Mouse (Mus musculus) liver, embryonic 13.5 days (tissue): ENCODE results near the gene Meox2. TPM values are rescaled to one million over a fixed set of nuclear protein-coding genes. Genes with fewer than 3 reads are reported as not detected.
"Not testable (repeated sequence)": the region's sequence is repeated elsewhere in the genome, so short reads cannot be mapped to it uniquely, and the experiment has no call there.

Experiments
- ATAC-seq: fragments of 200-750 bp; cut with Nextera tagmentation; 2 replicates; pipeline ENCODE4 v1.8.0; 2017; ENCODE audit warnings: low read depth, mild to moderate bottlenecking, moderate number of reproducible peaks, moderate library complexity
- DNase-seq: peaks from one replicate; pipeline ENCODE4 v3.0.0; 2022
- H3K27ac ChIP-seq: fragments of 300-500 bp; sonication (generic); 2 replicates; pipeline ENCODE4 v1.5.1; 2015; ENCODE audit warnings: moderate library complexity, mild to moderate bottlenecking, inconsistent platforms
- H3K27me3 ChIP-seq: fragments of 300-500 bp; sonication (generic); 2 replicates; pipeline ENCODE4 v1.6.1; 2015; ENCODE audit warnings: mild to moderate bottlenecking, inconsistent platforms
- H3K36me3 ChIP-seq: fragments of 300-500 bp; sonication (generic); 2 replicates; pipeline ENCODE4 v1.6.1; 2015; ENCODE audit warnings: mild to moderate bottlenecking, inconsistent platforms
- H3K4me1 ChIP-seq: fragments of 300-500 bp; sonication (generic); replicated peaks from 2 replicates; pipeline ENCODE4 v1.6.1; 2015; ENCODE audit warnings: inconsistent platforms
- H3K4me2 ChIP-seq: fragments of 300-500 bp; sonication (generic); 2 replicates; pipeline ENCODE4 v1.6.1; 2015; ENCODE audit warnings: inconsistent platforms, mild to moderate bottlenecking, moderate library complexity
- H3K4me3 ChIP-seq: fragments of 300-500 bp; sonication (generic); replicated peaks from 2 replicates; pipeline ENCODE4 v1.5.1; 2015; ENCODE audit warnings: mild to moderate bottlenecking, inconsistent platforms
- H3K9ac ChIP-seq: fragments of 300-500 bp; sonication (generic); 2 replicates; pipeline ENCODE4 v1.6.1; 2015; ENCODE audit warnings: mild to moderate bottlenecking, inconsistent platforms
- H3K9me3 ChIP-seq: fragments of 300-500 bp; sonication (generic); replicated peaks from 2 replicates; pipeline ENCODE4 v1.6.1; 2016; ENCODE audit warnings: inconsistent platforms
- WGBS: fragments of 180-500 bp; shearing (Covaris S2); methylation state at CpG from one replicate; pipeline ENCODE4 v1.1.7; 2015; ENCODE audit not compliant: insufficient replicate concordance; 5-methylcytosine and 5-hydroxymethylcytosine counted together
- polyA plus RNA-seq: library from polyadenylated mRNA; unstranded; fragments of >200 nt; fragmentation: Nextera tagmentation; extraction: Ambion mirVana; gene quantifications from 2 replicates; pipeline ENCODE4 v1.2.1, GENCODE M21; 2015

Meox2 gene
- 0.41 and 0.48 TPM in 2 replicates for polyA plus RNA-seq

DNA sequence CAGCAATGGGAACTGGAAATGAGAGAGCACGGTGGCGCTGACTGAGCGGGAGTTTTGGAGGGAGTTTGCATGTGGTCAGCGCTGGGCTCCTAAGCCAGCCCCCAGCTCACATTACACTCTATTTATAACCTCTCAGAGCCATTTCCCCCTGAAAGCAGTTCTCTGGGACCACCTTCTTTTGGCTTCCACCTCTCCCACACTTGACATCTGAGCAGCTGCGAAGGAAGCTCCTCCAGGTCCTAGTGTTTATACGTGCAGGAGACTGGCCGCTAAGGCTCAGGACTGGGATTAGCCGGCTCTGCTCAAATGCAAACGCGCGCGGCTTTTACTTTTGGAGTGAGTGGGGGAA lies at the start of gene Meox2:
TSS of gene Meox2 (plus strand) at position 151 of the 349 bp plus-strand sequence.
- no peak within 1 kb of the TSS for H3K9ac ChIP-seq
- no peak within 1 kb of the TSS for H3K27ac ChIP-seq
- peak within 1 kb of the TSS; percentile 55 for H3K4me2 ChIP-seq

GRCm38 (mm10) chr12:37072636-37073035 lies 35.7 kb upstream of the Meox2 start:
- ATAC-seq (no peak), DNase-seq (no peak)
- no peaks in the 10 kb centered on the region for H3K27me3 ChIP-seq
- no peak overlapping the region for H3K27ac ChIP-seq
- no peaks in the 10 kb centered on the region for H3K9me3 ChIP-seq
- no peak overlapping the region for H3K9ac ChIP-seq
- no peak overlapping the region for H3K4me3 ChIP-seq
- no peak overlapping the region for H3K4me2 ChIP-seq
- no peaks in the 10 kb centered on the region for H3K36me3 ChIP-seq
- WGBS, result 57% methylated on average over 3 of the region's 3 CpGs
- H3K4me1 ChIP-seq, result no peaks in the 10 kb centered on the region

More for the DNA sequence above, at the start of gene Meox2:
- ATAC-seq, result no peak
- Histone ChIP-seq H3K9me3 (no peaks in the 10 kb centered on the region), H3K4me3 (peak within 1 kb of the TSS; percentile 47), H3K27me3 (peaks cover 39% of the 10 kb centered on the region), H3K36me3 (no peaks in the 10 kb centered on the region), H3K4me1 (no peaks in the 10 kb centered on the region)
- no peak for DNase-seq
- WGBS, result under 1% methylated on average over 12 of the region's 12 CpGs

DNA sequence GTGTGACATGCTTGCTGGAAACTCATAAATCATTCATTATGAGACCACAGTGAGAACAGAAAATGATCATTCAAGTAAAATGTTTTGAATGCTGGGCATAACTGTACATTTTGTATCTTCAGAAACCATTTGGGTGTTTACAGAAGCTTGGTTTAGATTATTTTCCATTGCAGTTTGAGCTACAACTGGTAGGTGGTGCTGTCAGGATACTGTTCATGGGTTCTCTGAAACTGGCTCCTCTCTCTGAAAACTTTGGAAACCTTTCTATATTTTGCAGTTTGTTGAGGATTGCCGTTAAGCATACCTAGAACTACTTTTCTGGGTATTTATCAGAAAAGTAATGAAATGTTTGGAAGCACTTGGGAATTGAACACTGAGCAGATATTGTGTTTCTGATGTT lies 31.0 kb upstream of the Meox2 start:
- Histone ChIP-seq H3K36me3 (no peaks in the 10 kb centered on the region), H3K4me3 (no peak overlapping the region), H3K9me3 (no peaks in the 10 kb centered on the region), H3K27me3 (no peaks in the 10 kb centered on the region), H3K4me2 (no peak overlapping the region), H3K27ac (no peak overlapping the region), H3K4me1 (no peaks in the 10 kb centered on the region), H3K9ac (no peak overlapping the region)
- DNase-seq, result no peak
- no peak for ATAC-seq
- 42% methylated on average over 1 of the region's 1 CpGs for WGBS

DNA sequence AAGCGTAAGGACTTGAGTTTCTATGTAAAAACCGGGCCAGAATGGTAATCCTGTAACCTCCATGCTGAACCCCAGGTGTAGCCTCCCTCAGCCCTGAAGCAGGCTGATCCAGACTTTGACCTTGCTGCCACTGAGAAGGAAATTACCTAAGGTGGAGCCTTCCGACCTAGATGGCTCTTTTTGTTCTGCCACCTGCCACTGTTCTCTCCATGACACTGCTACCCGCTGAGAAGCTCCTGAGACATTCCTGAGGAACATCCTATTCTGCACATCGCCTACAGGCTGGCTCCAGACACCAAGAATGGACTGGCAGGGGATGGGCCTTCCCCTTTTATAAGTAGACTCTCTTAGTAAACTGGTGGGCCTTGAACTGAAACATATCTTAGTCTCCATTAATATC lies 28.3 kb upstream of the Meox2 start:
- not testable (repeated sequence) for H3K4me3 ChIP-seq, H3K9me3 ChIP-seq, H3K4me1 ChIP-seq, H3K9ac ChIP-seq, DNase-seq, H3K27me3 ChIP-seq, ATAC-seq, H3K27ac ChIP-seq, H3K36me3 ChIP-seq, H3K4me2 ChIP-seq
- WGBS, result 47% methylated on average over 5 of the region's 5 CpGs

DNA sequence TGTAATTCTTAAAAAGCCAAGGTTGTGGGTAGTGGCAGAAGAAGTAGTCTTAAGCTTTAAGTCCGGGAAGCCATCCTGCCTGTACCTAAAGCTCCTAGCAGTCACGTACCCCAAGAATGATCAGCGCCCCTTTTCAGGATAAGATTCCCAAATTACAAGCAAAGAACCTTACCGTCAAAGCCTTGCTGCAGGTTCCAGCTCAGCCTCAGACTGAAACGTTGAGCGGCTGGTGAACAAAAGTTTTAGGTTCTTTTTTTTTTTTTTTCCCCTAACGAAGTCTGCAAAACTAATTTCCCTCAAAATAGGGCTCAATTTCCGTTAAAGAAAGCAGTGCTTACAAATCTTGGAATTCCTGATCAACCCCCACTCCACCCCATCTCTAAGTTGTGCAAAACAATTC lies 1.8 kb upstream of the Meox2 start:
- H3K27ac ChIP-seq, result no peak overlapping the region
- no peak overlapping the region for H3K4me2 ChIP-seq
- 38% methylated on average over 8 of the region's 8 CpGs for WGBS
- H3K9me3 ChIP-seq, result no peaks in the 10 kb centered on the region
- no peak for ATAC-seq
- H3K27me3 ChIP-seq, result peaks cover 39% of the 10 kb centered on the region
- no peak overlapping the region for H3K4me3 ChIP-seq
- H3K9ac ChIP-seq, result no peak overlapping the region
- no peak for DNase-seq
- no peaks in the 10 kb centered on the region for H3K36me3 ChIP-seq
- no peaks in the 10 kb centered on the region for H3K4me1 ChIP-seq

- Histone ChIP-seq H3K9me3 (no peaks in the 10 kb centered on the region), H3K27ac (no peak overlapping the region), H3K4me1 (no peaks in the 10 kb centered on the region), H3K4me3 (no peak overlapping the region), H3K36me3 (no peaks in the 10 kb centered on the region), H3K9ac (no peak overlapping the region), H3K27me3 (peaks cover 39% of the 10 kb centered on the region), H3K4me2 (no peak overlapping the region)
- no peak for DNase-seq
- ATAC-seq, result no peak
- WGBS, result 22% methylated on average over 2 of the region's 2 CpGs
Observed at GRCm38 (mm10) chr12:37107150-37107549, 1.2 kb upstream of the Meox2 start.

DNA sequence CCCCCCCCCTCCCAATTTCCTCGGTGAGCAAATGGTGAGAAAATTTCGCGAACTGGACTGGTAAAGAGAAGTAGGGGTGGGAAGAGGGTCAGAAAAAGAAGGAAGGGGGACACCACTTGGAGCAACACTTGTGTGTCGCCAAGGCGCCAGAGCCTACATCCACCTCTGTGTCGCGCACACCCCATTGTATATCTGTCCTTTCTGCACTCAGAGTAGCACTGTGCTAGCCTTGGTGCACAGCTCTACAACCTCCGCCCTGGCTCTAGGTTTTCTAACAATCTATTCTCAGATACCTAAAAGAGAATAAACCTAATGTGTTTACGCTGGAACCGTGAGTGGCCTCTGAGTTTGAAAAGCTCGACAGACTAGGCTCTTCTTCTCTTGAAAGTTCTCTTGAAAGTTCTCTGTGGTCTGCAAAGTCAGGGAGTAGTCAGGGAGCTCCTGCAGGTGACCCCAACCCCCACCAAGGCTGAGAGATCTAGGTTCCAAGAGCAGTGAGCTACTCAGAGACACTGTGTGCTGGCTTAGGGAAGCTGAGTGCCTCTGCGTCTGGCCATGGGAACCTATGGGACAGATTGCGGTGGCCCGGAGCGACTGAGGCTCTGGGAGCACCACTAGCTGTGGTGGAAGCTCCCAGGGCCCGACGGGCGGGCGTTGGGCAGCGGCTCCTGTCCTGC lies 489 bp upstream of the Meox2 start:
- Histone ChIP-seq H3K4me3 (peak overlapping the region; percentile 47), H3K9me3 (no peaks in the 10 kb centered on the region), H3K36me3 (no peaks in the 10 kb centered on the region), H3K4me2 (peak overlapping the region; percentile 55), H3K4me1 (no peaks in the 10 kb centered on the region), H3K27ac (no peak overlapping the region), H3K9ac (no peak overlapping the region), H3K27me3 (peaks cover 39% of the 10 kb centered on the region)
- no peak for DNase-seq
- WGBS, result 12% methylated on average over 20 of the region's 20 CpGs
- no peak; the same call in 1 of the 2 replicates for ATAC-seq

DNA sequence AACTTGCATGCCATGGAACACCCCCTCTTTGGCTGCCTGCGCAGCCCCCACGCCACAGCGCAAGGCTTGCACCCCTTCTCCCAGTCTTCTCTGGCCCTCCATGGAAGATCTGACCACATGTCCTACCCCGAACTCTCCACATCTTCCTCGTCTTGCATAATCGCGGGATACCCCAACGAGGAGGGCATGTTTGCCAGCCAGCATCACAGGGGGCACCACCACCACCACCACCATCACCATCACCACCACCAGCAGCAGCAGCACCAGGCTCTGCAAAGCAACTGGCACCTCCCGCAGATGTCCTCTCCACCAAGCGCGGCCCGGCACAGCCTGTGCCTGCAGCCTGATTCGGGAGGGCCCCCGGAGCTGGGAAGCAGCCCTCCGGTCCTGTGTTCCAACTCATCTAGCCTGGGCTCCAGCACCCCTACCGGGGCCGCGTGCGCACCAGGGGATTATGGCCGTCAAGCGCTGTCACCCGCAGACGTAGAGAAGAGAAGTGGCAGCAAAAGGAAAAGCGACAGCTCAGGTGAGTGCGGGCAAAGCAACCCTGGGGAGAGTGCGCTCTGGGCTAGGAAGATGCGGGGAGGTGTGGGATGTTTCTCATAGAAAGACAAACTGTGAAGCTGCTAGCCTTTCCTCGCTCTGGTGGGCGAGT lies 606 bp downstream of the Meox2 start:
- no peaks in the 10 kb centered on the region for H3K36me3 ChIP-seq
- no peak overlapping the region for H3K9ac ChIP-seq
- ATAC-seq, result no peak
- H3K4me3 ChIP-seq, result peak overlapping the region; percentile 47
- WGBS, result 1% methylated on average over 29 of the region's 29 CpGs
- H3K4me1 ChIP-seq, result no peaks in the 10 kb centered on the region
- H3K27ac ChIP-seq, result no peak overlapping the region
- no peaks in the 10 kb centered on the region for H3K9me3 ChIP-seq
- peaks cover 39% of the 10 kb centered on the region for H3K27me3 ChIP-seq
- DNase-seq, result no peak
- H3K4me2 ChIP-seq, result peak overlapping the region; percentile 55

GRCm38 (mm10) chr12:37109474-37110012 lies 1.2 kb downstream of the Meox2 start:
- H3K27ac ChIP-seq, result no peak overlapping the region
- H3K27me3 ChIP-seq, result peaks cover 39% of the 10 kb centered on the region
- 6% methylated on average over 18 of the region's 18 CpGs for WGBS
- H3K9me3 ChIP-seq, result no peaks in the 10 kb centered on the region
- no peaks in the 10 kb centered on the region for H3K36me3 ChIP-seq
- no peaks in the 10 kb centered on the region for H3K4me1 ChIP-seq
- ATAC-seq (no peak), DNase-seq (no peak)
- H3K4me2 ChIP-seq, result peak overlapping the region; percentile 55
- H3K4me3 ChIP-seq, result peak overlapping the region; percentile 47
- no peak overlapping the region for H3K9ac ChIP-seq

DNA sequence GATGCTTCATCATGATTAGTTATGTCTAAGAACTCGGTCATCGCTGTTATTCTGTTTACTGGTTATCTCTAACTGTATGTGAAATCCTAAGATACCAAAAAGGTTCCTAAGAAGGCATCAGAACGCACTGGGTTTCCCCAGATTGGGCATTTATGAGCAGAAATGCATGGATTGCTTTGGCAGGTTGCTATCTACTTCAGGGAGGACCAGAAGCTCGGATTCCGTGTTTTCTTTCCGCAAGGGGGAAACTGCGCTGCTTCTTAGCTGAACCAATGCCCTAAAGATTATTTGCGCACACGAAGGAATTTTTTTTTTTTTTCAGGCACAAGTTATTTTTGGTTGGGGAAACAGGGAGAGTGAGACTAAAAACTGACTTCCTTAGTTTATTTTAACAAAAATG lies 2.6 kb downstream of the Meox2 start:
- DNase-seq (no peak), ATAC-seq (no peak)
- Histone ChIP-seq H3K4me1 (no peaks in the 10 kb centered on the region), H3K9me3 (no peaks in the 10 kb centered on the region), H3K27ac (no peak overlapping the region), H3K9ac (no peak overlapping the region), H3K4me3 (no peak overlapping the region), H3K36me3 (no peaks in the 10 kb centered on the region), H3K4me2 (no peak overlapping the region), H3K27me3 (peaks cover 39% of the 10 kb centered on the region)
- 52% methylated on average over 9 of the region's 9 CpGs for WGBS

- no peaks in the 10 kb centered on the region for H3K9me3 ChIP-seq
- WGBS, result 77% methylated on average over 5 of the region's 5 CpGs
- H3K4me2 ChIP-seq, result no peak overlapping the region
- H3K27ac ChIP-seq, result no peak overlapping the region
- no peak for ATAC-seq
- DNase-seq, result no peak
- no peaks in the 10 kb centered on the region for H3K27me3 ChIP-seq
- no peaks in the 10 kb centered on the region for H3K36me3 ChIP-seq
- H3K9ac ChIP-seq, result no peak overlapping the region
- H3K4me1 ChIP-seq, result no peaks in the 10 kb centered on the region
- no peak overlapping the region for H3K4me3 ChIP-seq
Observed at GRCm38 (mm10) chr12:37119246-37119645, 10.9 kb downstream of the Meox2 start.

DNA sequence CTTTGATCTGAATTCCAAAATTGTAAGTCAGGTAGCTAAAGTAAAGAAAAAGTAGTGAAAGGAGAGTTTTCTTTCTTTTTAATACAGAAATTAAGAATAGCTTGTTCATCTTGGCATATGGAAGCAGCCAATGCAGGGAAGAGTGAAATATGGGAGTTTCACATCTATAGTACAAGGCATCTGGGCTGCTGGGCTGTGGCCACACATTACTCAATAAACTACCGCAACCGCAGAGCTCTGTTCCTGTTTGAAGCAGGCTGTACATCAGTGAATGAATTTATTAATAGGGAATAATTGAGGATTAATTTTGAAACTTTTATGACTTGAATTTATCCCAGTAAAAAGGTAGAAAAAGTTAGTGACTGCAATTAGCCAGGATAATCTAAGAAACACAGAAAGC lies 15.4 kb downstream of the Meox2 start:
- Histone ChIP-seq H3K4me2 (no peak overlapping the region), H3K9me3 (no peaks in the 10 kb centered on the region), H3K36me3 (no peaks in the 10 kb centered on the region), H3K4me1 (no peaks in the 10 kb centered on the region), H3K27me3 (no peaks in the 10 kb centered on the region), H3K4me3 (no peak overlapping the region), H3K9ac (no peak overlapping the region), H3K27ac (no peak overlapping the region)
- no peak for ATAC-seq
- WGBS, result 84% methylated on average over 2 of the region's 2 CpGs
- DNase-seq, result no peak
